Mouse (Mus musculus) forebrain, embryonic 16.5 days (tissue): Measurements from ENCODE around the gene Loxl3. TPM values are rescaled to one million over a fixed set of nuclear protein-coding genes. Genes with fewer than 3 reads are reported as not detected.

ENCODE experiments used
- ATAC-seq: fragments of 200-750 bp; cut with Nextera tagmentation; 2 replicates; pipeline ENCODE4 v1.8.0; 2017; ENCODE audit warnings: mild to moderate bottlenecking, moderate library complexity
- H3K27ac ChIP-seq: fragments of 300-500 bp; sonication (generic); 2 replicates; pipeline ENCODE4 v1.5.1; 2014; ENCODE audit warnings: low read length, control low read depth
- H3K27me3 ChIP-seq: fragments of 300-500 bp; sonication (generic); replicated peaks from 2 replicates; pipeline ENCODE4 v1.6.1; 2014; ENCODE audit warnings: low read length; ENCODE audit not compliant: control insufficient read depth, insufficient read depth
- H3K36me3 ChIP-seq: fragments of 300-500 bp; sonication (generic); 2 replicates; pipeline ENCODE4 v1.6.1; 2014; ENCODE audit not compliant: control insufficient read depth, insufficient read depth
- H3K4me1 ChIP-seq: fragments of 300-500 bp; sonication (generic); replicated peaks from 2 replicates; pipeline ENCODE4 v1.6.1; 2014; ENCODE audit warnings: low read length; ENCODE audit not compliant: control insufficient read depth, insufficient read depth
- H3K4me2 ChIP-seq: fragments of 300-500 bp; sonication (generic); 2 replicates; pipeline ENCODE4 v1.6.1; 2014; ENCODE audit warnings: mild to moderate bottlenecking, low read length, control low read depth
- H3K4me3 ChIP-seq: fragments of 300-500 bp; sonication (generic); replicated peaks from 2 replicates; pipeline ENCODE4 v1.5.1; 2014; ENCODE audit warnings: mild to moderate bottlenecking, low read length, control low read depth
- H3K9ac ChIP-seq: fragments of 300-500 bp; sonication (generic); replicated peaks from 2 replicates; pipeline ENCODE4 v1.6.1; 2014; ENCODE audit warnings: low read depth, low read length, control low read depth
- H3K9me3 ChIP-seq: fragments of 300-500 bp; sonication (generic); 2 replicates; pipeline ENCODE4 v1.6.1; 2016; ENCODE audit warnings: low read length; ENCODE audit not compliant: control insufficient read depth
- WGBS: fragments of 180-500 bp; shearing (Covaris S2); extraction: QIAGEN DNeasy Blood & Tissue Kit; methylation state at CpG from one replicate; pipeline ENCODE4 v1.1.7; 2014; 5-methylcytosine and 5-hydroxymethylcytosine counted together
- polyA plus RNA-seq: library from polyadenylated mRNA; unstranded; fragments of >200 nt; fragmentation: Nextera tagmentation; extraction: Ambion mirVana; gene quantifications from 2 replicates; pipeline ENCODE4 v1.2.1, GENCODE M21; 2015

Loxl3 gene
- polyA plus RNA-seq, 1 experiment from 2014 or later = 5.3 TPM

DNA sequence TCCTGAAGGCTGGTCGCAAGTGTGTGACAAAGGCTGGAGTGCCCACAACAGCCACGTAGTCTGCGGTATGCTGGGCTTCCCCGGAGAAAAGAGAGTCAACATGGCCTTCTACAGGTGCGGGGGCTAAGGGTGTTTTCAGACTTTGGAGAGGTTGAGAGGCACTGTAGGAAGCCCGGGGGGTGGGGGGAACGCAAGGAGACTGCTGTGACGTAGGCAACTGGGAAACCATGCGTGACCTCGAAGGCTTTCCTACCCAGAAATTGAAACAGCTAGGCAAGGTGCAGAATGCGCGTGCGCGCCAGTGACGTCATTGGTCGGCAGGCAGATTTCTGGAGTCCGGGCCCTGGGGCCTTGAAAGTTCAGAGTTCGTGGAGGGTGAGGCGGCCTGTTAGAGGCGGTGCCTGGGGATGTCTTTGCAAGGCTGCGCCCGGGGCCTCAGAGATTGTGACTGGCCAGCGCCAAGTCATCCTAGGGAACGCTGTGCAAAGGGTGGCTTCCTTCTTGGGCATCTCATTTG is 4.6 kb downstream of the Loxl3 start:
- Histone ChIP-seq H3K27me3 (peaks cover under 1% of the 10 kb centered on the region; the same call in 1 of the 2 replicates), H3K27ac (no peak overlapping the region), H3K9me3 (no peaks in the 10 kb centered on the region), H3K4me3 (peak overlapping the region; percentile 40), H3K36me3 (no peaks in the 10 kb centered on the region), H3K4me2 (peak overlapping the region; percentile 75), H3K4me1 (peaks cover 16% of the 10 kb centered on the region), H3K9ac (peak overlapping the region; percentile 43)
- 7% methylated on average over 24 of the region's 24 CpGs for WGBS
- peak; percentile 53 for ATAC-seq

GRCm38 (mm10) chr6:83040601-83041000 is 6.6 kb downstream of the Loxl3 start:
- H3K4me2 ChIP-seq = no peak overlapping the region
- WGBS = 70% methylated on average over 5 of the region's 5 CpGs
- peaks cover 8% of the 10 kb centered on the region for H3K4me1 ChIP-seq
- no peaks in the 10 kb centered on the region for H3K9me3 ChIP-seq
- no peak overlapping the region for H3K9ac ChIP-seq
- no peaks in the 10 kb centered on the region for H3K27me3 ChIP-seq
- no peak overlapping the region for H3K27ac ChIP-seq
- H3K4me3 ChIP-seq = no peak overlapping the region
- ATAC-seq = no peak
- no peaks in the 10 kb centered on the region for H3K36me3 ChIP-seq

DNA sequence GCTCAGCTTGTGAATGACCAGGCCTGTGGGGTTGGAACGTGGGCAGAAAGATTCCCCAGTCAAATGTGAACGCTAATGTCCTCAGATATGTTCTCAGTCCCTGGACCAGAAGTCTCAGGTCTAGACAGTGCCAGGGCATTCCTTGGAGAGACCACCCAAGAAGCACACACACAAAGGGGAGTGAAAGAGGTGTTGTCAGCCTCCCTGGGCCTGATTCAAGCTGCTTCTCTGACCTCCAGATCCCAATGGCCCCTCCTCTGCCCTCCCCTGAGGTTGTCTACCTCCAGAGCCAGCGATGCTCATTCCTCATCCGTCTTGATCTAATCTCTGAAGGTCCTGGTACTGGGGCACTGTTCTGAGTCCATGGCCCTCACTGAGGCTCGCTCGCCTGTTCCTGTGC is 9.6 kb downstream of the Loxl3 start:
- Histone ChIP-seq H3K36me3 (no peaks in the 10 kb centered on the region), H3K4me3 (no peak overlapping the region), H3K27ac (no peak overlapping the region), H3K4me2 (no peak overlapping the region), H3K9me3 (no peaks in the 10 kb centered on the region), H3K9ac (no peak overlapping the region), H3K27me3 (no peaks in the 10 kb centered on the region), H3K4me1 (peaks cover 3% of the 10 kb centered on the region)
- 65% methylated on average over 6 of the region's 6 CpGs for WGBS
- ATAC-seq = no peak

- no peaks in the 10 kb centered on the region for H3K27me3 ChIP-seq
- H3K4me3 ChIP-seq = no peak overlapping the region
- no peak overlapping the region for H3K27ac ChIP-seq
- H3K4me1 ChIP-seq = no peaks in the 10 kb centered on the region
- no peak overlapping the region for H3K9ac ChIP-seq
- no peaks in the 10 kb centered on the region for H3K36me3 ChIP-seq
- no peak for ATAC-seq
- H3K4me2 ChIP-seq = no peak overlapping the region
- no peaks in the 10 kb centered on the region for H3K9me3 ChIP-seq
- 90% methylated on average over 5 of the region's 5 CpGs for WGBS
These were observed 10.0 kb downstream of the Loxl3 start for GRCm38 (mm10) chr6:83043993-83044392.

DNA sequence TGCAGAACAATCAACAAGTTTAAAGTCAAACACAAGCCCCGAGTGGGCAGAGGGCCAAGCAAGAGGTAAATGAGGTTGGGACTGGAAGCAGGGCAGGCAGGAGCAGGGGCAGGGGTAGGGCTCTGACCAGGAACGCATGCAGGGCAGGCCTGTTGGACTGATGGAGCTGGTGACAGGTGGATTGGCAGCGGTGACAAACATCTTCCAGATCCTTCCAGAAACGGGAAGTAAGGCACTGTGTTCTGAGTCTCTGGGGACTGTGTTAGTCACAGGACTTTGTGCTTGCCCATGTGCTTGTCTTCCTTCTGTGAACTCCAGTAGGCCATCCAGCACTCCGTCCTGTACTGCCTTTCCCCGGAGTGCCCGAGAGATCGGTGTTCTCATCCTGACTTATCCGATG is 10.8 kb downstream of the Loxl3 start:
- H3K4me1 ChIP-seq = no peaks in the 10 kb centered on the region
- H3K4me3 ChIP-seq = no peak overlapping the region
- no peaks in the 10 kb centered on the region for H3K9me3 ChIP-seq
- no peaks in the 10 kb centered on the region for H3K36me3 ChIP-seq
- no peak overlapping the region for H3K27ac ChIP-seq
- WGBS = 78% methylated on average over 9 of the region's 9 CpGs
- H3K4me2 ChIP-seq = no peak overlapping the region
- H3K9ac ChIP-seq = no peak overlapping the region
- no peaks in the 10 kb centered on the region for H3K27me3 ChIP-seq
- no peak for ATAC-seq

GRCm38 (mm10) chr6:83049367-83049766 is 15.4 kb downstream of the Loxl3 start:
- no peak overlapping the region for H3K4me2 ChIP-seq
- H3K4me3 ChIP-seq = no peak overlapping the region
- H3K9ac ChIP-seq = no peak overlapping the region
- WGBS = 75% methylated on average over 10 of the region's 10 CpGs
- H3K9me3 ChIP-seq = no peaks in the 10 kb centered on the region
- H3K27ac ChIP-seq = no peak overlapping the region
- no peaks in the 10 kb centered on the region for H3K27me3 ChIP-seq
- peaks cover 6% of the 10 kb centered on the region; the same call in 1 of the 2 replicates for H3K36me3 ChIP-seq
- no peak for ATAC-seq
- peaks cover 13% of the 10 kb centered on the region for H3K4me1 ChIP-seq

- ATAC-seq = no peak
These were observed 19.4 kb downstream of the Loxl3 start for GRCm38 (mm10) chr6:83053136-83053960.

DNA sequence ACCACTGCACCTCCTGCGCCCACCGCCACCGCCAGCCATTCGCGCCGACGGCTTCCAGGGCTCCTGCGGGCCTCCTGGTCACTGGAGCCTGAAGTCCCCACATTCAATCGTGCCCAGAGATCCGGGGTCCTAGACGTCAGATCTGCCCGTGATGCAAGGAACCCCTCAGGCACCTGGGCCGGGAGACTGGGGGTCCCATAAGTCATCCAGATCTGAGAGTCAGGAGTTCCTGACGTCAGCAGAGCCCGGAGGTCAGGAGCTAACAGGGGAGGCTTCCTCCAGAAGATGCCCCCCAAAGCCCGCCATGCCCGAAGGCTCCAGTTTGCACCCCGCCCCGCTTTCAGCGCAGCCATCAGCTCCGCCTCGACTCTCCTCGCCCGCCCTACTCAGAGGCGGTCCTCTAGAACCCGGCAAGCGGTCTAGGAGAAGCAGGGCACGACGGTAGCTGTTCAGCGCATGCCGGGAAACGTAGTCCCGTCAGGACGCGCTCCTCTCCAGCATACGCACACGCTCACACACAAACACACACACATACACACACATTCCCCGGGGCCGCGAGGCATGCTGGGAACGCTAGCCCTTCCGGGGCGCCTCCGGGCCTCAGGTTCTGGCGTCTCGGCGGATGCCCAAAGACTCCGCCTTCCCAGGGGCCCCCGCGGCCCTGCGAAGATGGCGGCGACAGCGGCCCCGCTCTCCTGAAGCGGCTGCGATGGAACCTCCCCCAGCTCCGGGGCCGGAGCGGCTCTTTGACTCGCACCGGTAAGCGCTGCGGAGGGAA is 20.3 kb downstream of the Loxl3 start, which contains the start of gene Aup1:
TSS of gene Aup1 (plus strand) at position 448 of the 778 bp plus-strand sequence.
- peaks cover 6% of the 10 kb centered on the region; the same call in 1 of the 2 replicates for H3K36me3 ChIP-seq
- H3K27me3 ChIP-seq = no peaks in the 10 kb centered on the region
- peak within 1 kb of the TSS; percentile 98 for H3K4me3 ChIP-seq
- peaks cover 24% of the 10 kb centered on the region for H3K4me1 ChIP-seq
- ATAC-seq = peak; percentile 99
- no peaks in the 10 kb centered on the region for H3K9me3 ChIP-seq
- peak within 1 kb of the TSS; percentile 94 for H3K9ac ChIP-seq
- WGBS = under 1% methylated on average over 59 of the region's 64 CpGs
- peak within 1 kb of the TSS; percentile 88 for H3K27ac ChIP-seq
- peak within 1 kb of the TSS; percentile 91 for H3K4me2 ChIP-seq

More at GRCm38 (mm10) chr6:83053136-83053960, 19.4 kb downstream of the Loxl3 start:
- H3K4me3 ChIP-seq = peak overlapping the region; percentile 98
- 3% methylated on average over 26 of the region's 26 CpGs for WGBS
- peak overlapping the region; percentile 91 for H3K4me2 ChIP-seq
- H3K9me3 ChIP-seq = no peaks in the 10 kb centered on the region
- peaks cover 24% of the 10 kb centered on the region for H3K4me1 ChIP-seq
- no peaks in the 10 kb centered on the region for H3K27me3 ChIP-seq
- H3K36me3 ChIP-seq = peaks cover 6% of the 10 kb centered on the region; the same call in 1 of the 2 replicates
- peak overlapping the region; percentile 88 for H3K27ac ChIP-seq
- H3K9ac ChIP-seq = peak overlapping the region; percentile 94
